Mouse (Mus musculus): ENCODE measurements around the gene Npr1.
A peak's percentile ranks its signal among the peaks of the same experiment; 100 is the strongest.

Gene Npr1

GRCm38 (mm10) chr3:90433381-90434020 lies 32.2 kb downstream of the Npr1 start, which contains the start of gene Ints3:
Ints3 (minus strand) TSS chr3:90433622.
- DNase-seq = peak; percentile 100

GRCm38 (mm10) chr3:90432811-90433219 lies 32.9 kb downstream of the Npr1 start:
- peak in 1 of 2 experiments; percentile 48 for DNase-seq

- no peak for DNase-seq
Measured at GRCm38 (mm10) chr3:90432348-90432747, 33.3 kb downstream of the Npr1 start.

DNA sequence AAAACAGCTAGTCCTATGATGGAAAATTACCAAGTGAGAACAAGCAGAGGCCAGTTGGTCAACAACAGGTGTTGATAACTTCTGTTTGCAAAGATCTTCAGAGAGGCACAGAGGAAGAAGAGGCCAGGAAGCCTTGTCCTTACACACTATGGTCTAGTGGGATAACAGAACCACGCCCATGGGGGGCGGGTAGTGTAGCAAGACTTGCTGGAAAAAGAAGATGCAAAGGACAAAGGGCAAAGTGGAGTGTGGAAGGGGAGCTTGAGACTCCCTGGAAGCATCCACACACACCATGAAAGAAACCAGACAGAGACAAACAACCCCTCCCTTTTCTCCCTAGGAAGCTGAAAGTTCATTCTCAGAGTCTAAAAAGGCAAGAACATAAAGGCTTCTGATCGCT lies 36.1 kb downstream of the Npr1 start:
- DNase-seq = no peak

- DNase-seq = no peak
Measured at GRCm38 (mm10) chr3:90428186-90428585, 37.5 kb downstream of the Npr1 start.

DNA sequence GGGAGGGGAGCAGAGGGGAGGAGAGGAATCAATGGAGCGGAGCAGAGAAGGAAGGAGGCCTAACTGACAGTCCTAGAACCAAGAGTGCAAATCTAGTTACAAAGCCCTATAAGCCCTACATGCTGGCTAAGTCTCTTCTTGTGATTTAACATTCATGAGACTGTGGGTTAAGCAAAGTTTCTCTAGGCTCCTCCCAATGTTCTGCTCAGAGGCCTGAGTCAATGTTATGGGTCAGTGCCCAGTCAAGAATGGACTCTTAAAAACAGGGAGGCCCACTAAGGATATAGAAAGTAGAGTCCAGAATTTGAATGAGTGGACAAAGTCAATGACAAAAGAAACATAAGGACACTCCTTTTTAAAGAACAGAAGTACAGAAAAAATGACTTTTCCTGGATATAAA lies 38.1 kb downstream of the Npr1 start:
- no peak for DNase-seq

DNA sequence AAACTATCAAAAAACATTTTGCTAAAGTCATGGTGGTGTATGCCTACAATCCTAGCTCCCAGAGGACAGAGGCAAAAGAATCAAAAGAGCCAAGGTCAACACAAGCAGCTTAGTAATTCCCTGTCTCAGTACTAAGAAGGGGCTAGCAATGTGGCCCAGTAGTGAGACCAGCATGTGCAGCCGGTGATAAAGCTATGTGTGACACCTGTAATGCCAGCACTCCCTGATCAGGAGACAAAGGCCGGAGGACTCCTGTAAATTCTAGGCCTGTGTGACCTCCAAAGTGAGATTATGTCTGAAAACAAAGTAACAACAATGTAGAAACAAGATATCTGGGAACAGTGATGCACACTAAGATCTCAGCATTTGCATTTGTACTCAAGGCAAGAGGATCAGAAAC lies 40.2 kb downstream of the Npr1 start:
- DNase-seq = no peak

- DNase-seq = no peak
Measured at GRCm38 (mm10) chr3:90423549-90423948, 42.1 kb downstream of the Npr1 start.

DNA sequence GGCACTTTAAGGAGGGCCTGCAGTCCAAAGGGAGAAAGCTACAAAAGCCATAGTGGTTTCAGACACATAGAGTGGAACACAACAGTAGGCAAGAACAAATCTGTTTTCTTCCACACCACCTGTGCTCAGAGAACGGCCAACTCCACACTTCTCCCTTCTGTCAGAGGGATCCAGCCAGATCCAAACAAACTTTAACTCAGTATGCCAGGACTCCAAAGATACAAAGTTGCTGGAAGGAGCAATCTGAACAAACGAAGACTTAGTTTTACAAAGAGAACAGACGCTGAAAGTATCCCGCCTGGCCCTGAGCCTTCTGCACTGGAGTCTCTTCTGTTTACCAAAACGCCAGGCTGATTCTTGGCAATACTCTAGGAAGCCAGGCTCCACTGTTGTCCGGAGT lies 45.0 kb downstream of the Npr1 start:
- DNase-seq = no peak

DNA sequence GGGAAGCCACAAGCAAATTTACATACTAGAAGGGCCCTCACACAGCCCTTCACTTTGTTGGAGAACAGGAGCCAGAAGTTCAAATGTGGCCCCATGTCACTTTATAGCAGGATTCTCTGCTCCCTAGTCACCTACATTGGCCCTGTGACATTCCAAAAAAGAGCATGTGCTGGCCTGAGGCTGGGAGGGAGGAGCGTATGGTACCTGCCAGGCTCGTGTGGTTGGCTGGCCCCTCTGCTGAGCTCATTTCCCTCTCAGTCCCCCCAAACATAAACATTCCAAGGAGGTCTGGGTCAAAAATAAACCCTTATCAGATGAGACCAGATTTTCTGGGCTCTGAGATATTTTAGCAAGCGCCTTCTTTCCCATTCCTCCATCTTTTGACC lies 52.7 kb downstream of the Npr1 start:
- no peak for DNase-seq

DNA sequence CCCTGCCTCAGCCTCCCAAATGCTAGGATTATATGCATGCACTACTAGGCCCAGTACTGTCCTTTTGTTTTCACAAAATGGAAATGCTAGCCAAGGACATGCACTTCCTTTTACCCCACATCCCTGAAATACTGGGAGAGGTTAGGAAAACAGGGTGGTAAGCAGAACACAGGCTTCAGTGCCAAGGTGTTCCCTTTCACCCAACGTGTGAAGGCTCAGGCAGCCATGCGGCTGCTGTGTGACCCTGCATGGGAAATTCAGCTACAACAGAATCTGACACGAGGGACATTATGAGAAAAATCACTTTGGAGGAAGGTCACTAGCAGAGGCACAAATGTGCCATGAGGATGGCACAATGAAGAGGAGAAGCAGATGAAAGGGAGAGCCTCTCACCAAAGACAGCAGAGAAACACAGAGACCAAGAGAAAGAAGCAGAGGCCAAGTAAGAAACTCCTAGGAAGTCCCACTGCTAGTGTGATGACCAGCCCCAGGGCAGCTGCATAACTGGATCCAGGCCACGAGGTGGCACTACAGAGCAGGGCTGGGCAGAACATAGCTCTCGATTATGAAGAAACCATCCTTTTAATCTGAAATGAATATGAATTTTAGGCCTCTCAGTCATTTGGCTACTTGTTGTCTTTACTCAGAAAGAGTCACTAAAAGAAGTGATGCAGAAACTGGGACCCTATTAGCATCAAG lies 53.2 kb downstream of the Npr1 start:
- peak; percentile 73 to 76 for DNase-seq

DNA sequence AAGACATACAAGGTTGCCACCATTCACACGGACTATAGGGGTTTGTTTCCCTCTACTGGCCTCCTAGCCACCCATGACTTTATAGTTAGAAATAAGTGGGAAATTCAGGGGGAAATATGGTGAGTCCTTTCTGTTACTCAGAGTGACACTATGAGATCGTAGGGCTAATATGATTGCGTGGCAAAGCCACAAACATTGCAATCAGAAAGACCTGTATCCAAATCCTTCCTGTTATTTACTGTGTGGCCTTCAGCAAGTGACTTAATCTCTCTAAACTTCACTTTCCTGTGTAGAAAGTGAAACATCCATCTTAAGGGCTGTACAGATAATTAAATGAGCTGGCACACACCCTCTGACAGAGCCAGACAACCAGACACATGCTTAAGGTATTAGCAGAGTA lies 56.9 kb downstream of the Npr1 start:
- DNase-seq = no peak

DNA sequence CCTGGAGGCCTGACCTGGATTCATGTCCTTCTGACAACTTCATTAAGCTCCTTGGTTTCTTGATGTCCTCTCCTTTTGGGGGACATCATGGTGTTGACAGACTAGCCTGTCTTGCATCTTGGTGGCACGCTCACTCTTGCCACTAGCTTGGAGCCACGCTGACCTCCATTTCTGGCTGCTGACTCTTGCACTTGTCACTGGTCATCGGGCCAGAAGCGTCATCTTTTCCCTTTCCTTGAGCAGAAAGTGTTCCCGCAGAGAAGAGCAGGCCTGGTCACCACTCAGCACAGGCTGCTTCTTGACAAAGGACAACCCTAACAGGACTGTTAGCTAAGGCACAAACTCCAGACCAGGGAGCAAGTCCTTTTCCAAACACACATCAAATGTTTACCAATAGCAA lies 59.3 kb downstream of the Npr1 start:
- no peak for DNase-seq

- DNase-seq = no peak
Measured at GRCm38 (mm10) chr3:90404609-90405008, 61.1 kb downstream of the Npr1 start.

GRCm38 (mm10) chr3:90404121-90404520 lies 61.5 kb downstream of the Npr1 start:
- no peak for DNase-seq

DNA sequence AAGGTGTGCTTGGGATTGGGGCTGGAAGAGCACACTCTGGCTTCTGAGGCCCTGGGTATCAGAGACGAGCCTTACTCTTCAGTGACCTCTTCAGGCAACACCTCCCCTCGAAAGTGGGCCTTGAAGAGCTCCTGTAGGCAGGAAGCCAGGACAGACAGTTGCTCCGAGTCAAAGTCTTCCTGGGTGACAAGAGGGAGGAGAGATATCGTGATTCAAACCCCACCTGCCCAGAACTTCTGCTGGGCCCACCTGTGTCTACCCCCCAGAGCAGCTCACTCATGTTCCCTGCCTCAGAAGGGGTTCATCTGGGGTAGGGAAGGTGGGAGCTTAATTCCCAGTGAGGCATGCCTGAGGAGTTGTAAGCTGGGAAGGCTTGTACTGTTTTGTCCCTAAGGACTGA lies 64.7 kb downstream of the Npr1 start:
- DNase-seq = no peak
